Mouse (Mus musculus) kidney, postnatal 14 days (tissue): ENCODE measurements around the gene 2310046K23Rik.
"Not testable (repeated sequence)": the region's sequence is repeated elsewhere in the genome, so short reads cannot be mapped to it uniquely, and the experiment has no call there.

ENCODE experiments used
- DNase-seq: peaks from one replicate; pipeline ENCODE4 v3.0.0; 2022; ENCODE audit warnings: mixed read lengths

Gene 2310046K23Rik

GRCm38 (mm10) chr3:92534411-92534810 is at the start of gene 2310046K23Rik:
2310046K23Rik (minus strand) TSS chr3:92534511.
- DNase-seq, result no peak

GRCm38 (mm10) chr3:92583164-92583826 is 49.0 kb upstream of the 2310046K23Rik start:
- no peak for DNase-seq

- DNase-seq, result no peak
Measured at GRCm38 (mm10) chr3:92579508-92579907, 45.2 kb upstream of the 2310046K23Rik start.

GRCm38 (mm10) chr3:92578652-92579413 is 44.5 kb upstream of the 2310046K23Rik start:
- DNase-seq, result no peak

DNA sequence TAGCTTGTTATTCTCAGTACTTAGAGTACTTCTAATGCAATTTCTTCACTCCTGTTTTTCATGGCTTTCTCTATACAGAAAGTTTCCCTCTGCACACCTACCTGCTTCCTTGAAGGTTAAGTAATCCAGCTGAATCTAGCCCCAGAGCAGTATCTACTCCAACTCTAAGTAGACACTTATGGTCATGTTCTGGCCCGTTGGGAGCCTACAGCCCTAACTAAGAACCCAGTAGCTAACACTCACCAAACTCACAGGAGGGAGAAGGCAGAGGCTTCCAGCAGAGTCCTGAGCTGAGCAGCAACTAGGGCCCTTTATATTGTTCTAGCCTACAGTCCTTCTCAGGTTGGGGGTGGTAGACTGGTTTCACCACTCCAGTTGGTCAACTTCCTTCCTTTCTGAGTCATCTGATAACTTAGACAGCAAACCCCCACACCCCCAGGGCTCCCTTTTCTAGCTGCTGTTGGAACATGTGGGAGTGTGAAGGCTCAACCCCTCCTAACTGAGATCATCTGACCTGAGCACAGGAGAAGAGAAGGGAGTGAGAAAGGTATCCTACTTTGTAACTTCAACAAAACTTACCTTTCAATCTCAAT is 39.2 kb upstream of the 2310046K23Rik start, which contains the start of gene Ivl:
Gene Ivl, minus strand, starts transcription at position 287 of the 593 bp plus-strand sequence.
- no peak for DNase-seq

DNA sequence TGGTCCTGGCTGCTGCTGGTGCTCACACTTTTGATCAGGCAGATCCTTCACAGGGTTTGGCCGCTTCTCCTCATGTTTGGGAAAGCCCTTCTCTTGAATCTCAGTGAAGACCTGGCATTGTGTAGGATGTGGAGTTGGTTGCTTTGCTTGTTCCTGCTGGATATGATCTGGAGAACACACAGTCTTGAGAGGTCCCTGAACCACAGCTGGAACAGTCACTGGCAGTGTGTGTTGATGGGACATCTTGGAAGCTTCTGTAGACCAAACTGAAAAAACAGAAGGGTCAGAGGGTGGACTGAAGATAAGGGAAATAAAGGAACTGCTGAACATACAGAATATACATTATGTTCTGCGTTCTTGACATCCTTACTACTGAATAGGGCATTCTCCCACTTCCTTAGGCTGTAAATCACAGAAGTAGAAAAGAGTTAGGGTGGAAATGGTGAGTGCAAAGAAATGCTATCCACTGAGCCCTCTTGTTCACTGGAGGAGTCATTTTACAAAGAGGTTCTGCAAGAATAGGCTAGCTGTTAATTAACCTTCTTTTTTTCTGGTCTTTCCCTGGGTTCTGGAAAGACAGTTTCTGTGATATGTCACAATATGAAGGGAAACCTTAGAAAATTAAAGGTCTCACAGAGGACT is 38.3 kb upstream of the 2310046K23Rik start:
- DNase-seq, result no peak

DNA sequence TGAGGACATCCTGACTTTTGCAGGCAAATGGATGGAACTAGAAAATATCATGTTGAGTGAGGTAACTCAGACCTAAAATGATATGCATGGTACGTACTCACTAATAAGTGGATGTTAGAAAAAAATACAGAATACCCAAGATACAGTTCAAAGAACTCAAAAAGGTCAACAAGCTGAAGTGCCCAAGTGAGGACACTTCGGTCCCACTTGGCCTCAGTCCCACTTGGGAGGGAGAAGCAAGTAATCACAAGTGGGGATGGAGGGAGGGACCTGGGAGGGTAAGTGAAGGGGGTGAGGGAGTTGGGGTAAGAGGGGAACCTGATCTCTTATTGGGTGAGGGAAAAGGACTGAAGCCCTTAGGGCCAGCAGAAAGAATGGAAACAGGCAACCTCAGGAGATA is 34.4 kb upstream of the 2310046K23Rik start:
- DNase-seq, result no peak

DNA sequence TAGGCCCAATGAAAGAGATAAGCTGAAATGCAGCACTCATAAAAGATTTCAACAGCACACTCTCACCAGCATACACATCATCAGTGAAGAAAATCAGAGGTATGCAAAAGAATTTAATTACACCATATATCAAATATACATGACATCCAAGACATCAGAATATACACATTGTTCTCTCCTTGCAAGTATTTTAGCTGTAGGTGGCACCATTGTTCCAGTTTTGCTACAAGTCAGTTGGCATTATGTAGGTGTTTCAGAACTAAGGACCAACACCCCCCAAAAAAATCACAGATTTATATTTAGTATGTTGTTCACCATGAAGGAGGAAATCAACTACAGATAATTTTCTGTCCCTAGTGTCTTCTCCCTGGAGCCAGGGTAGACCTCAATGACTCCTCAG is 31.1 kb upstream of the 2310046K23Rik start:
- DNase-seq, result no peak

DNA sequence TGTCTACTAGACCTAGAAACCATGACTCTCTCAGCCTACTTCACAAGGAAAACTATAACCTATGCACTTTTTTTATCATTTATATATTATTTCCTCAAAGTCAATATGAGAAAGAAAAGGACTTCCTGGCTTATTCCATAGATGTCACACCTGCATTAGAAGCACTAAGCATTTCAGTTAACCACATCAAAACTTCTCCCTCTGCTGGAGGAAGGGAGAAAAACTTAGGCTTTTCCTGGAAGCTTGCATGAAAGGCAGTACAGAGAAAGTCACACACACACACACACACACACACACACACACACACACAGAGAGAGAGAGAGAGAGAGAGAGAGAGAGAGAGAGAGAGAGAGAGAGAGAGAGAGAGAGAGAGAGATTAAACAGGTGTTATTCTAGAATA is 22.0 kb downstream of the 2310046K23Rik start:
- peak; percentile 6 for DNase-seq

- DNase-seq, result peak; percentile 35
Measured at GRCm38 (mm10) chr3:92510786-92511185, 23.5 kb downstream of the 2310046K23Rik start.

- DNase-seq, result no peak
Measured at GRCm38 (mm10) chr3:92508185-92508584, 26.1 kb downstream of the 2310046K23Rik start.

GRCm38 (mm10) chr3:92503528-92503927 is 30.8 kb downstream of the 2310046K23Rik start:
- DNase-seq, result no peak

DNA sequence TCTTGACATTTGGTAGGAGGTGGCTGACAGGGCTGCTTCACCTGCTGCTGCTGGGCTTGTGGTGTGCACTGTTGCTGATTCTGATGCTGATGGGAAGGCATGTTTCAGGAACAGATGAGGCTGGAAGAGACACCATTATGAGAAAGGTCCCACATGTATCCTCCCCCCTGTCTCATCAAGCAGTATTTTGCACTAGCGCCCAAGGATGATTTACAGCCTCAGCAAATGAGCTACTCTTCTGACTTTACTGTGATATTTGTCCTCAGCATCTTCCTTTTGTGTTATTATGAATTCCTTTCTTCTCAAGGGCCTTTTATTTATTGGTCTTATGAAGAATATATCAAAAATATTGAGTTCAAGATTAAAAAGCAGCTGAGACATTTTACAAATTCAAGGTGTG is 33.9 kb downstream of the 2310046K23Rik start, which contains the start of gene Sprr4:
Gene Sprr4, minus strand, starts transcription at position 101 of the 400 bp plus-strand sequence.
- no peak for DNase-seq

DNA sequence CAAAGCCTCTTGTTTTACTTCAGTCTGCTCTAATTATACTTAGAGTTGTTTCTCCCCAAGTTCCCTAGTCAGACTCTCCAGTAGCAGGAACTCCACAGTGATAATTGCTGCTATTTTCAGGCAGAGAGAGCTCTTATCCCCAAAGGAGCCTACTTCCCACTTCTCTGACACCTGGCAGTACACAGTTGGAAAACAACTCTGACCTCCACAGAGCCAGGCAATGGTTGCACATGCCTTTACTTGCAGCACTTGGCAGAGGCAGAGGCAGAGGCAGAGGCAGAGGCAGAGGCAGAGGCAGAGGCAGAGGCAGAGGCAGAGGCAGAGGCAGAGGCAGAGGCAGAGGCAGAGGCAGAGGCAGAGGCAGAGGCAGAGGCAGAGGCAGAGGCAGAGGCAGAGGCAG is 44.0 kb downstream of the 2310046K23Rik start:
- not testable (repeated sequence) for DNase-seq

GRCm38 (mm10) chr3:92486307-92486706 is 48.0 kb downstream of the 2310046K23Rik start:
- DNase-seq, result no peak

- DNase-seq, result no peak
Measured at GRCm38 (mm10) chr3:92485863-92486262, 48.4 kb downstream of the 2310046K23Rik start, which contains the start of gene Sprr1a. Sprr1a (minus strand) TSS chr3:92485895.
